Mouse (Mus musculus): ENCODE measurements at regions not wholly inside any gene's neighbourhood (a gene's known extent, or its start where the extent isn't known, plus 50 kb on each side); places are given as distances from the start of the nearest gene placed in this dataset.

DNA sequence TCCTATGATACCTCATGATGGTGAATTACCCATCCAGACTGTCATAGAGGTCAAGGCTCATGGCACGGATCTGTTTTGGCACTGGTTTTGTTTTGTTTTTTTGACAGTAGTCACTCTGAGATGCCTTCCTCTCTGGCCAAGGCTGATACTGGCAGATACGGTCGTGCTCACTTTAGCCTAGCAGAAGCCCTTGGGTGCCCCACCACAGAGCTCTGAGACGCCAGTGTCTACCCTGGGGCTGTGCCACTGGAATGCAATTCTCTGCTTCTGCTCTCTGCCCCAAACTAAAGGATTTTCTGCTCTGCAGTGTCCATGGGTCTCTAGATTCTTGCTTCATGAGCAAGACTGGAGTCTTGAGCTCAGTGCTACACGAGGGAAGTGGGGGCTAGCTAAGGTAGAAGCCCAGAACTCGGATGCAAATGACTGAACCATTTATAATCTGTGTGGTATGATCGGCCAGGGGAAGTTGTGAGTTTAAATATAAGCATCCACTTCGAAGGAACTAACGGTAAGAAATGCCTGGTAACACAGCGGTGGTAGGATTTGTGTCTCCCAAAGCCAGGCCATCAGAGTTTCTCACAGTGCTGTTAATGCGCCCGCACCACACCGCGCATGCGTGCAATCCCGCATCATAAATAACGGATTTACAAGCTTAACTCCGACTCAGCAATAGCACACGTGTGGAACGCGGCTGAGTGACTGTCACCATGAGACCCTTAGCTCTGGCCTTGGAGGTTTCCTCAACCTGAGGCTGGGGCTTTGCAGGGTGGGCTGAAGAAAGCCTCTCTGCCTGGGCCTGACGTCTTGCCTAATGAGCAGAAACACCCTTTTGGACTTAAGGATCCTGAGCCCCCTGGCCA, 177.6 kb downstream of the Bcl11a start:
- H3K4me3 ChIP-seq, result no peak overlapping the region
- H3K36me3 ChIP-seq, result no peaks in the 10 kb centered on the region
- H3K4me1 ChIP-seq, result peaks cover 3% of the 10 kb centered on the region; the same call in 1 of the 2 replicates
- no peak overlapping the region for H3K4me2 ChIP-seq (replicated peaks)
- H3K9me3 ChIP-seq, result no peaks in the 10 kb centered on the region
- no peak overlapping the region for H3K27ac ChIP-seq (replicated peaks)
- no peak for ATAC-seq (ENCODE audit: low FRiP score, low read depth)
- no peak overlapping the region for H3K9ac ChIP-seq (replicated peaks)
- 88% methylated on average over 22 of the region's 22 CpGs for WGBS
- H3K27me3 ChIP-seq, result no peaks in the 10 kb centered on the region

DNA sequence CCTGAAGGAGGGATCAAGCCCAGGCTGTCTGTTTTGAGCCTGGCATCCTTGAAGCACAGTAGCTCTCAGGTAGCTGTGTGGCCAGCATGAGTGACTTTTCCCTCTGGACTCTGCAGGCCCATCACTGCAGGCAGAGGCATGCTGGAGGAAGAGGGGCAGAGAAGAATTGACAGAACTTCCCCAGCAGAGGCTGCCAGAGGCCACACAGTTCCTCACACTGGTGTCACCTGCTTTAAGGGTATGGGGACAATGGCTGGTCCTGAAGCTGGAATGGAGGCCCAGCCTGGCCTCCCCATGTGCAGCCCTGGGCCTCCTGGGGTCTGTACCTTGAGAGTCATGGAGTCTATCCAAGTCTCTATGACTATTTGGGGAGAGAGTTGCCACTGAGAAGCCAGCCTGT, 179.9 kb downstream of the Bcl11a start:
- H3K27ac ChIP-seq (replicated peaks), result no peak overlapping the region
- no peak overlapping the region for H3K4me3 ChIP-seq
- H3K9ac ChIP-seq (replicated peaks), result no peak overlapping the region
- ATAC-seq (ENCODE audit: low FRiP score, low read depth), result no peak
- no peaks in the 10 kb centered on the region for H3K27me3 ChIP-seq
- no peaks in the 10 kb centered on the region for H3K36me3 ChIP-seq
- no peaks in the 10 kb centered on the region for H3K4me1 ChIP-seq
- H3K9me3 ChIP-seq, result no peaks in the 10 kb centered on the region
- no peak overlapping the region for H3K4me2 ChIP-seq (replicated peaks)

DNA sequence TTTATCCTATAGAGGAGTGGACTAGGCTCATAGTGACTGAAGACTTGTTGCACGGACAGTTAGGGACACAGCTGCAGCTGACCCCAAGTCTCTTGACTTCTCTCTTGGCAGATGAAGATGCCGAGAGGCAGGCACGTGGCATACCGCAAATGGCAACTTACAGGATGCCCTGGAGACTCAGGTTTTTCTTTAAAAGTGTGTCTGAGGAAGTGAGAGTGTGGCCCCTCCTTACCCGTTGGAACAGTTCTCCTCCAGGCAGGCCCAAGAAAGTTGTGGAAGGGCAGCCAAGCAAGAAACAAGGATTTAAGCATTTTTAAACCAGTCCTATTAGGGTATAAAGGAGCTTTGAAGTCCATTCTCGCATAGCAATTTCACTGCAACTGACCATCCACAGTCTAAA, 180.5 kb downstream of the Bcl11a start:
- no peaks in the 10 kb centered on the region for H3K36me3 ChIP-seq
- H3K4me3 ChIP-seq, result no peak overlapping the region

DNA sequence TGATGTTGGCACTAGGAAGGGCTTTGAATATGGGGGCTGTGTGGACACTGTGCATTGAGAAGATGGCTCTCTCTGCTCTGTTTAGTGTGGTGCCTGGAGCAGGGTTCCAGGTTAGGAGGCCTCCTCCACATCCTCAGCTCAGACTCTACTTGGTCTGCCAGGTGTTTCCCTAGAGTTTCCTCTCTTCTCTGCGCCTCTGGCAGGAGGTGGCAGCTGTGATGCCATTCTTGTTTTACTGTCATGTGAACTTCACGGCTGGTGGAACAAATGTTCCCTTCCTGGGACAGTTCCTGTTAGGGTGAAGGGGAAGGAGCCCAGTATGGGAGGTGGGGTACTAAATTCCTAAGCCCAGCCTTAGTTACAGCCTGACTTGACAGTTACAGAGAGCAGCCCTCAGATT, 181.8 kb downstream of the Bcl11a start:
- Histone ChIP-seq H3K4me3 (no peak overlapping the region), H3K9me3 (no peaks in the 10 kb centered on the region), H3K27ac (replicated peaks) (no peak overlapping the region), H3K9ac (replicated peaks) (no peak overlapping the region), H3K36me3 (no peaks in the 10 kb centered on the region), H3K4me2 (replicated peaks) (no peak overlapping the region), H3K27me3 (no peaks in the 10 kb centered on the region), H3K4me1 (no peaks in the 10 kb centered on the region)
- ATAC-seq (ENCODE audit: low FRiP score, low read depth), result no peak
- 79% methylated on average over 2 of the region's 2 CpGs for WGBS

More for the DNA sequence above, 180.5 kb downstream of the Bcl11a start:
- H3K27me3 ChIP-seq, result no peaks in the 10 kb centered on the region
- no peaks in the 10 kb centered on the region for H3K9me3 ChIP-seq
- ATAC-seq (ENCODE audit: low FRiP score, low read depth), result no peak
- H3K27ac ChIP-seq (replicated peaks), result no peak overlapping the region
- H3K4me1 ChIP-seq, result no peaks in the 10 kb centered on the region
- H3K4me2 ChIP-seq (replicated peaks), result no peak overlapping the region
- H3K9ac ChIP-seq (replicated peaks), result no peak overlapping the region
- 76% methylated on average over 6 of the region's 6 CpGs for WGBS

DNA sequence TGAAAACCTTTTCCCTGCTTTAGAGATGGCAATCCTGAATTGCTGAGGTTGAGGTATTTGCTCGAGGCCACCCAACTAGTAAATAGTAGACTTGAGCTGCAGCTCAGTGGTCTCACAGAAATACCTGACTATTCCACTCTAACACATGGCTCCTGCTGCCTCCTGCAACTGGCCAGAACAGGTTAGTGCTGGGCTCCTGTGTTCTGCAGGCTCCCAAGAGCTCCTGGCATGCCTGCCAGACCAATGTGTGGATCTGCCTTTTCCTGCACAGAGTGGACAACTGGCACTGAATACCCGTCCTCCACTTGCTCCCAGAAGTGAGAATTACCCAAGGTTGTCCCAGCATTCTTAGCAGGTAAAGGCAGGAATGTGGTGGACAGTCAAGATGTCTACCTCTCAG, 191.2 kb downstream of the Bcl11a start:
- Histone ChIP-seq H3K4me1 (peaks cover 9% of the 10 kb centered on the region), H3K4me3 (no peak overlapping the region), H3K36me3 (no peaks in the 10 kb centered on the region), H3K27ac (replicated peaks) (no peak overlapping the region), H3K9ac (replicated peaks) (no peak overlapping the region), H3K27me3 (no peaks in the 10 kb centered on the region; the same call in 1 of the 2 replicates), H3K4me2 (replicated peaks) (no peak overlapping the region), H3K9me3 (no peaks in the 10 kb centered on the region)
- 78% methylated on average over 2 of the region's 2 CpGs for WGBS
- no peak for ATAC-seq (ENCODE audit: low FRiP score, low read depth)

DNA sequence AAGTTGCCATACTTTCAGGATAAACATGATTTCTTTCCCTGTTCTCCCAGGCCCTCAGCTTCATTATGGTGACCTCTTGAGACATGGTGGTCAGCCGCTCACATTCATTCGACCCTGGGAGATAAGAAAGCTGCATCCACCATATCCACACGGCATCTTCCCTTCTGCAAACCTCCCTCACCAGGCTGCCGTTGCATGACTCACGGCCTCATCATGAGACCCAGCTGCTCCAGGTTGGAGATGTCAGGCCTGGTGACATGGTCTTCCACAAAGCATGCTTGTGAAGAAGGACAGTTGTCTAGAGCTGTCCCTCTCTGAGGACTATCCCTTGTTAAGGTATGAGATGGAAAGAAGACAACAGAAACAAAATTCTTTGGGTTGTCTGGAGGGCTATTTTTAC, 203.8 kb downstream of the Bcl11a start:
- H3K36me3 ChIP-seq, result no peaks in the 10 kb centered on the region

DNA sequence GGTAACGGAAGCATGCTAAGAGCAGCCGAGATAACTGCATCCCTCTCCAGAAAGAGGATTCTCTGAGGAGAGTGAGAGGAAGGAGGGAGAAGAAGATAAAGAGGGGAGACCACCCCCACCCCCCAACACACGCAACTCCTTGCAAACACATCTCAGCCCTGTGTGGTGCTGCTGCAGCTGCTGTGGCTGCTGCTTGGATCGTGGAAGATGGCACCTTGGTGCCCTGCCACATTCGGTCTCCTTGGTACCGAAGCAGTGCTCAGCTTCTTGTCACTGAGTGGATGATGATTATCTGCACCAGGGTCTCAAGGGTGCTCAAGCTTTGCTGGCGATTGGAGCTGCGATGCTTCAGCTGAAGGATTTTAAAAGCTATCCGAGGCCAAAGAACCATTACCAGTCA, 204.7 kb downstream of the Bcl11a start:
- ATAC-seq (ENCODE audit: low FRiP score, low read depth), result no peak
- H3K4me3 ChIP-seq, result no peak overlapping the region
- H3K9me3 ChIP-seq, result no peaks in the 10 kb centered on the region
- peak overlapping the region; percentile 5; the same call in 1 of the 2 replicates for H3K4me2 ChIP-seq (replicated peaks)
- no peak overlapping the region for H3K27ac ChIP-seq (replicated peaks)
- H3K4me1 ChIP-seq, result peaks cover 38% of the 10 kb centered on the region
- WGBS, result 39% methylated on average over 9 of the region's 9 CpGs
- H3K27me3 ChIP-seq, result peaks cover 9% of the 10 kb centered on the region; the same call in 1 of the 2 replicates
- H3K36me3 ChIP-seq, result no peaks in the 10 kb centered on the region
- no peak overlapping the region for H3K9ac ChIP-seq (replicated peaks)

More for the DNA sequence above, 203.8 kb downstream of the Bcl11a start:
- Histone ChIP-seq H3K9ac (replicated peaks) (no peak overlapping the region), H3K4me3 (no peak overlapping the region), H3K4me1 (peaks cover 30% of the 10 kb centered on the region), H3K27me3 (peaks cover 9% of the 10 kb centered on the region; the same call in 1 of the 2 replicates), H3K9me3 (no peaks in the 10 kb centered on the region), H3K27ac (replicated peaks) (no peak overlapping the region), H3K4me2 (replicated peaks) (no peak overlapping the region)
- ATAC-seq (ENCODE audit: low FRiP score, low read depth), result no peak
- WGBS, result 88% methylated on average over 5 of the region's 5 CpGs

DNA sequence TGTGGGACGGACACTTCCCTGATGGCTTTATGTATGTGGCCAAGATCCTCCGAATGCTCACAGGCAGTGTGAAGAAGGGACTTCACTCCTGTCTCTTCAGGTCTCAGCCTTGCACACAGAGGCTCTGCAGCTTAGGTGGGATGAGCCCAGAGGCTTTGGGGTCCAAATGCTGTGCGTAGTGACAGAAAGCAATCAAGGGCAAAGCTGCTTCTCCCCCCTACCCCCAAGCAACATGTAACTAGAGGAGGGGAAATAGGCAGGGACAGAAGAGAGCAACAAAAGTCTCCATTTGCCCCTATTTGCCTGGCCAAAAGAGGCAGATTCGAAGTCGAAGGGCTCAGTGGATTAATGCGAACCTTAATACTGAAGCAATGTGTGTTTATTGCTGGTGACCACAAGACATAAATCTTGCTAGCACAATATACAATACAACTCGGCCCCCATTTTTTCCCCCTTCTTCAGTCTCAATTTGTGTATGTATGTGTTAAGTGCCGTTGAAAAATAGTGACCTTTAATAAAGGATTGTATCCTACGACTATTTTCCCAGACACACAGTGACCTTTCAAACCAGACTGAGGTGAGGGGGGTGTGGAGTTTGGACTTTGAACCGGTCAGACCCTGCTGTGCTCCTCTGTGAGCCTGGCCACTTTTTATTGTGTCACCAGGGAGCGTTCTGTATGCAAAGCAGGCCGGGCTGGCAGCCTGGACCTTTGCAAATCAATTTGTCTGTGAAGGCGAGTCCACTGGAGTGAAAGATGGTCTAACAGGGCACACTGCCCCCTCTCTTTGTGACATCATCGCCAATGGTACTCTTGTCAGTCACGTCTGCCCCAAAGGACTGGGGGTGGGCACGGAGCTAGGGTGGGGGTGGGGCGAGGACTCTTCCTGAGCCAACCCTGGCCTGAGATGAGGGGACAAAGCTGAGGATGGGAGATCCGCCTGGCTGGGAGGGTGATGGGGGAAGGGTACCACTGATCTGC, 208.6 kb downstream of the Bcl11a start:
- Histone ChIP-seq H3K4me1 (peaks cover 41% of the 10 kb centered on the region), H3K27ac (replicated peaks) (peak overlapping the region; percentile 84), H3K4me3 (no peak overlapping the region; the same call in 1 of the 2 replicates), H3K9me3 (no peaks in the 10 kb centered on the region), H3K27me3 (peaks cover 17% of the 10 kb centered on the region; the same call in 1 of the 2 replicates), H3K4me2 (replicated peaks) (peak overlapping the region; percentile 37), H3K36me3 (no peaks in the 10 kb centered on the region), H3K9ac (replicated peaks) (no peak overlapping the region)
- ATAC-seq (ENCODE audit: low FRiP score, low read depth), result peak; percentile 91
- WGBS, result 4% methylated on average over 18 of the region's 18 CpGs

DNA sequence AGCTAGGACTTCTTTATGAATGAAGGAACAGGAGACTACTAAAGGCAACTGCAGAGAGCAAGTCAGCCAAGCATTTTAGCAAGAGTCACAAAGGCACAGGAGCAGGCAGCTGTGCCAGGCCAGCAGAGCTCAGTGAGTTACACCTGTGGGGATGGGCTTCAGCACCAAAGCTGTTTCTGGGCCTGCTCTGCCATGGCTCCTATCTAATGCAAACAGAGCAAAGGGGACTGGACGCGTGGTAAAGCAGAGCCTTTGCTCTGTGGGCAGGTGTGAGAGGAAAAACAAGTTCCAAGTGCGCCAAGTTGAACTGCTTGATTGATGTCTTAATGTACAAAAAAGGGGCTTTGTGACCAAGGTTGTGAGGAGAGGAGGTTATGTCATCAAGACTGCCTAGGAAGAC, 215.4 kb downstream of the Bcl11a start:
- no peaks in the 10 kb centered on the region for H3K9me3 ChIP-seq
- no peak overlapping the region for H3K27ac ChIP-seq (replicated peaks)
- H3K4me1 ChIP-seq, result peaks cover 23% of the 10 kb centered on the region
- whole genome bisulfite sequencing, result 86% methylated on average over 3 of the region's 3 CpGs
- H3K4me3 ChIP-seq, result no peak overlapping the region
- H3K4me2 ChIP-seq (replicated peaks), result no peak overlapping the region
- H3K27me3 ChIP-seq, result 0 out of 2 replicates have a peak, but pooled peaks cover 8% of the 10 kb centered on the region
- H3K36me3 ChIP-seq, result no peaks in the 10 kb centered on the region
- no peak overlapping the region for H3K9ac ChIP-seq (replicated peaks)
- ATAC-seq (ENCODE audit: low FRiP score, low read depth), result no peak

DNA sequence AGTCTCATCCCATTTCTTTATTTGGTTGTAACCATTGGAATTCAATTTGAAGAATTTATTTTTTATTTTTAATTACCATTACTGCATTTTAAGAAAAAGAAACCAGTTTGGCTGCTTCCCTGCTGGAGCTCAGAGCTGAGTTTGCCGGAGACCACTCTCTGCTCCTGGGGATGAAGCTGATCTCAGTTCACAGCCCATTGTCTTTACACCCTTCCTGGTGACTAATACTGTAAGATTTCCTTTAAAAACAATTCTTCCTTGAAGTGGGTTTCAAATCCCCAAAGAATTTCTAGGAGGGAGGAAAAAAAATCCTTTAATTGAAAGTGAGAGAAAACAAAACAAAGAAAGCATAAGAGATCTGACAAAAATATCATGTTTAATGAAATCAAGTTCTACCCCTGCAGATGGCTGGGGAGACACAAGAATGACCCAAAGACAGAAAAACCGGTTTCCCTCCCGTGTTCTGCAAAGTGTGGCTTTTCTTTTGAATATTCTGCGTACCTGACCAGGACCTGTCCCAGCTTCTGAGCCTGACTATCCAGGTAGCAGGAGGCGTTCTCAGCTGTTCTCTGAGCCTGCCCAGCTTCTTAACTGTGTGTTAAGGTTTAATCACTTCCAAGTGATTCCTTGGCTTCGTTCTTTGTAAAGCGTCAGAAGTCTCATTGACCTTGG, 216.1 kb downstream of the Bcl11a start:
- 65% methylated on average over 7 of the region's 7 CpGs for WGBS
- Histone ChIP-seq H3K4me1 (peaks cover 23% of the 10 kb centered on the region), H3K27me3 (0 out of 2 replicates have a peak, but pooled peaks cover 8% of the 10 kb centered on the region), H3K9ac (replicated peaks) (no peak overlapping the region), H3K36me3 (no peaks in the 10 kb centered on the region), H3K9me3 (no peaks in the 10 kb centered on the region), H3K27ac (replicated peaks) (no peak overlapping the region), H3K4me3 (no peak overlapping the region), H3K4me2 (replicated peaks) (no peak overlapping the region)
- ATAC-seq (ENCODE audit: low FRiP score, low read depth), result no peak

DNA sequence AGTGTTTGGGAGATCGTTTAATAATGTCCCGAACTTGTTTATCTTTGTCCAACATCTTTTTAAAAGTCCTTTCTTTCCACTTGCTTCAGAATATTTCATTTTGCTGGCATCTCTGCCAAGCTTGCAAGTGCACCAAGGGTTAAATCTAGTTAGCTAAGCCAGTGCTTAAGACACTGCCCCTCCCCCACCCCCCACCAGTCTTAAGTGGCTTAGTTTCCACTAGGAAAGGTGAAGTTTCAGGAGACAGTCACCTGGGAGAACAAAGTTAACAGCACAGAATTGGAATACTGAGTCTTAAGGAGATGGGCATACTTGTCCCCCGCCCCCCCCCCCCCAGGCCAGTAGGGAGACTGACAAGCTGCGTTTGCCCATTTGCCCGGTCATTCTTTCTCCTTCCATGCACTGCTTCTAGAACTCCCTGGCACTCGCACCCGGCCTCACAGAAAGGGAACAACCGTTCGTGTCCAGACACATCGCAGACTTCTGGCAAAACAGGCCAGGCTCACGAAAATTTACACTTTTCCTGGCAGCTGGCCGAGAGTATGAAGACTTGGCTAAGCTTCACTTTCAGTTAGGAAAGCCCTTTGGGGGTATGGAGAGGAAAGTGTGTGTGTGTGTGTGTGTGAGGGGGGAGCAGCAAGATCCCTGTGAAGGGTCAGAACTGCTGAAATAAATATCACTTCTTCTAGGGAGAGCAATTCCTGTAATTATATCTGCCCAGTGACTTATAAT, 219.2 kb downstream of the Bcl11a start:
- Histone ChIP-seq H3K36me3 (no peaks in the 10 kb centered on the region), H3K27ac (replicated peaks) (no peak overlapping the region), H3K9ac (replicated peaks) (no peak overlapping the region), H3K4me1 (peaks cover 23% of the 10 kb centered on the region), H3K4me3 (no peak overlapping the region), H3K9me3 (no peaks in the 10 kb centered on the region), H3K27me3 (peaks cover 8% of the 10 kb centered on the region; the same call in 1 of the 2 replicates), H3K4me2 (replicated peaks) (no peak overlapping the region)
- no peak for ATAC-seq (ENCODE audit: low FRiP score, low read depth)
- WGBS, result 30% methylated on average over 12 of the region's 12 CpGs

Data from midbrain, embryonic 12.5 days (tissue).